Mouse (Mus musculus) adrenal gland, postnatal 25 days (tissue): ENCODE data around the gene Ssx2ip. TPM values are rescaled to one million over a fixed set of nuclear protein-coding genes. Genes with fewer than 3 reads are reported as not detected.

Source experiments
- DNase-seq: peaks from one replicate; pipeline ENCODE4 v3.0.0; 2021; ENCODE audit warnings: mixed read lengths
- long read RNA-seq: library from polyadenylated mRNA; stranded (forward); transcript quantifications from one replicate; pipeline ENCODE4 v2.0.0, GENCODE M21; 2021
- total RNA-seq: library from RNA; stranded (reverse); gene quantifications from 2 replicates; pipeline ENCODE4 v1.2.3, GENCODE M21; 2021

Gene Ssx2ip
- total RNA-seq, result 7.5 and 11.6 TPM in 2 replicates
- long read RNA-seq, transcript Ssx2ip-203 (14 exons, 3,232 nt), result major isoform, 5 of 30 reads
- long read RNA-seq, partial matches to known transcripts, result 1 of 30 reads
- long read RNA-seq, other reads (novel, unspliced or antisense), result 20 of 30 reads

DNA sequence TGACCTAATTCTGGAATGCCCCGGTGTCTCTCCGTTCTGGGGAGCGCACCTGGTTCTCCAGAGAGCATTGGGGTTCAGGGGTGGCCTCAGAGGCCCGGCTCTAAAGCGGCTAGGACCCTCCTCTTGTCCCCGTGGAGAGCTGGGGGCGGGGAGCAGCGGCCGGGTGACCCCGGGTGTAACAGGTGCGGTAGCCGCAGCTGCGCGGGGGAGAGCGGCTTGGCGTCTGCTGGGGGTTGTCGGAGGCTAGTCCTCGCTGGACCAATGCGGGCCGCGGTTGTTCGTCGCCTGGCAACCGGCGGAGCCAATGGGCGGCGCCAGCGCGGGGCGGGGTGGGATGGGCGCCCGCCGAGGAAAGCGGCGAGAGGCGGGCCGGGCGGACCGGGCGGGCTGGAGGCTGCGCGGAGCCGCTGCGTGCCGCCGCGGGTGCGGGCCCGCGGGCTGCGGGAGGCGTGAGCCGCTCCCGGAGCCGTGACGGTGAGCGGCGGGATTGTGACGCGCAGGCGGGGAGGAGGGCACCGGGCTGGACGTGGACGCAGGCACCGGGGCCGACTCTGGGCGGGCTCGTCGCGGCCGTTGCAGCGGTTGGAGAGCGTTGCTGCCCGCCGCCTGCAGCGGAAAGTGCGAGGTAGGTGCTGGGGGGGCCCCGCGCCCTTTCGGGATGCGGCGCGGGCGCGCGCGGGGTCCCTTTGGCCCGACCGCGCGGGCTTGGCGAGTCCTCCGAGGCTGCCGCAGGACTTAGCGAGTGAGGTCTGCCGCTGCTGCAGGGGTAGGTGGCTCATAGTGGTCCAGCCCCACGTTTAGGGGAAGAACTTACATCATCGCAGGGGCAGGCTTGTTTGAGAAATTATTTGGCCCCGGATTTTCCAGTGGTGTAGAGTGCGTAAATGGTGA, at the start of gene Ssx2ip:
TSS of gene Ssx2ip (plus strand) at position 332 of the 891 bp plus-strand sequence.
- peak; percentile 100 for DNase-seq

DNA sequence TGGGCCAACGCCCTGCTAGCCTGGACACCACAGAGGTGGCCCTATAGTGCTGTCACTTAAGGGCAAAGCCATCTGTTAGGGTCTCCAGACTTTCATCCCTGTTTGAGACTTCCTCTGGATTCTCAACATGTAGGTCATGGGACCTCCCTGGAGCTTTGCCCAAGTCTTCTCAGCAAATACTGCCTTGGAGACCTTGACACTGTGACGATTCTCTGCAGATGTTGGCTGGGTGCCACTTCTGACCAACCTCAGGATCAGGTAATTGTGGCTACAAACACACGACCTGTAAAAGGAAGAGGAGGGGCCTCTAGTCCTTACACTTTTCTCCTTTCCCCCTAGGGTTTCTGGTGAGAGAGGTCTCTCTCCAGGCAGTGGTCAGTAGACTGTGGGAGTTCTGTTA, 49.3 kb upstream of the Ssx2ip start:
- DNase-seq, result no peak

DNA sequence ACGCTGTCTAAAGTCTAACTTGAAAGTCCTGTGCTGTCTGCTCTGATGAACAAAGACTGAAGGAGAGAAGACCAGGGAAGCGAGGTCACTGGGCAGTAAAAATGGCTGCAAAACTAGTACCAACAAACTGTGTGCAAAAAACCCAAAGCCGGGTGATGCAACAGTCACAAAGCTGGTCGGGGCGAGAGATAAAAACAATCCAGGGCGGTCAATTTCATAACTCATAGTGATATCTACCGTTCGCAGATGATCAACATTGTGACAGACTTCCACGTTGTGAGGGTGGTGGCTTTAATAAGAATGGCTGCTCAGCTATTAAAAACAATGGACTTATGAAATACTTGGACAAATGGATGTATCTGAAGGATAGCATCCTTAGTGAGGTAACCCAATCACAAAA, 39.0 kb upstream of the Ssx2ip start:
- no peak for DNase-seq

DNA sequence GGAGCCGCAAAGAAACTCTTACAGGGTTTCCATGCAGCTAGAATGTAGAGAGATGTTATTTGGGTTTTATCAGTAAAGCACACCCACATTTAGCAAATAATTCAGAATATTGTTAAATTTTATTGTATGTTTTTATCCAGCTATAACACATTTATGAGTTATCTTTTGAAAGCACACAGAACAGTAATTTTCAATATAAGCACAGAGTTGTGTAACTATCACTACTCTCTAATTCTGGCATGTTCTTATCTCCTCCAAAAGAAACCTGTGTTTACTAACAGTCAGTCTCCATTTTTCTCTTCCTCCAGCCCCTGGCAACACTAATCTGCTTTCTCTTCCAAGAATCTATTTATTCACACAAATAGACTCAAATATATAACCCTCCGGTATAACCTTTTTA, 37.4 kb upstream of the Ssx2ip start:
- DNase-seq, result no peak

DNA sequence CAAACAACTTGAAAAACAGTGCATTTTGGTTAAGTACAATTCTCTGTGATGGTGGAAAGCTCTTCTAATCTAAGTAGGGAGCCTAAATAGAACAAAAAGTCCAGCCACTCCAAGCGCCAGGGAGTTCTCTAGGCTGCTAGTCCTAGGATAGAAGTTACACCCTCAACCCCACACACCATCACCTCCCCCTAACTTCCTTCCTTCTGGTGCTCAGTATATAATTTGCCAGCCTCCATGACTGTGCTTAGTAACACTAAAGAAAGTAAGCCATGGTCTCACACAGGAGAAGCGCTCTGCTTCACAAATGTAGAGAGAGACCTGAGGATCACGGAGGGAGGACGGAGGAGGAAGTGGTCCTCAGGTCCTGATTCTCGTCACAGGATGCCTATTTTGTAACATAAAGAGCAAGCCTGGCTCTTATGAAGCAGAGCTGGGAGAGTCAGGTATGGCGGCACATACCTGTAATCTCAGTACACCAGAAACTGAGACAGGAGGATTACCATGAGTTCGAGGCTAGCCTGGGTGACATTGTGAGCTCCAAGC, 33.8 kb upstream of the Ssx2ip start:
- DNase-seq, result no peak

DNA sequence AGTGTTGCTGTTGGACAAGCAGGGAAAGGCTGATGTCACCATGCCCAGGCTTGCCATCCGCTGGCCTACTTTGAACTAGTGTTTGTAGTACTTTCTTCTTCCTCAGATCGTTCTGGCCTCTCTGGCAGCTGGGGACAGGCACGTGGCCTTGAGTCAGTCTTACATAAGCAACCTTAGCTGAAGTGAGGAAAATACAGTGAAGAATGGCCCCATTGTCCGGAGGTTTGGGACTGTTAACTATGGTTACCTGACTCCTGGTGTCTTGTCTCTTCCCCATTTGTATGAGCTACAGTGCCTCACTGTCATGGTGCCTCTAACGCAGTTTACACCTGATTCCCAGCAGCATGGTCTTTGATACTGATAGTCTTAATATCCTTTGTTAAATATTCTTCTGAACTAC, 33.2 kb upstream of the Ssx2ip start:
- no peak for DNase-seq

DNA sequence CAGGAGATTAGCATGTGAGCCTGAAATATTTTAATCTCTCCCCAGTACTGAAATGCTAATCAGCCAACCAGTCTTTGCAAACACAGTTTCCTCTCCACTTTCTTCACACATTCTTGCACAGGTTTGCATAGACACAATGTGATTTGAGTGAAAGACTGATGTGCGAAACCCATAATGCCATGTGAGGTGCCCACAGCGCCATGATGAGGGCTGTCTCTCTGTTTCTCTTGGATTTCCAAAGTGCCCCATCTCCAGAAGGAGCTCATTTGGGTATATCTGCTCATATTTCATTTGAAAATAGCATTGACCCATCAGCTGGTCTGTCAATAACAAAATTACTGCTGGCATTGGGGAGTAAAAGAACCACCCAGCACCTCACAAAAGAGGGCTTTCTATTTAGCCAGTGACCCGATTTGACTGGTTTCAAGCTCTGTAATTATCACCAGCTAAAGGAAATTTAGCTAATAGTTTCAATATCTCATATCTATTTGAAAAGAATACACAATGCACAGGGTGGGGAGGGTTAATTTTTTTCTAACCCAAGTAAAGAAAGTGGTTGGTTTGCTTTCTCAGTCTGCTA, 29.8 kb upstream of the Ssx2ip start:
- DNase-seq, result no peak

DNA sequence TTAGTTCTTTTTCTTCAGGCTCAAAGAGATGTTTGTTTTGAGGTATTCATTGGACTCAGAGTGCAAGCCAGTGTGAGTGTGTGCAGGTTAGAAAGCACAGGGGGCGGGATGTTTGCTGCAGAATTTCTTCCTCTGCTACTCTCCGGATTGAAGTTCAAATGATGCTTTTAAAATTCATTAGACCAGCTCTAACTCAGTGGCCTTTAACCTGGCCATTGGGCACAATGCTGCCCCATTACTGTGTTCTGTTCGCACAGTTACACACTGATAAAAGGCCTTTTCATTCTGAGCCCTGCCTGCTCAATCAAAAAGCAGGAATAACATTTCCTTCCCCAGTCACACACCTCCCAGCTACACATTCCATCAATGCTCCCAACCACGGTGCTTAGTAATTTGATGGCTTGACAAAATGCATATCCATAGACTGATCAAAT, 29.2 kb upstream of the Ssx2ip start:
- DNase-seq, result no peak

DNA sequence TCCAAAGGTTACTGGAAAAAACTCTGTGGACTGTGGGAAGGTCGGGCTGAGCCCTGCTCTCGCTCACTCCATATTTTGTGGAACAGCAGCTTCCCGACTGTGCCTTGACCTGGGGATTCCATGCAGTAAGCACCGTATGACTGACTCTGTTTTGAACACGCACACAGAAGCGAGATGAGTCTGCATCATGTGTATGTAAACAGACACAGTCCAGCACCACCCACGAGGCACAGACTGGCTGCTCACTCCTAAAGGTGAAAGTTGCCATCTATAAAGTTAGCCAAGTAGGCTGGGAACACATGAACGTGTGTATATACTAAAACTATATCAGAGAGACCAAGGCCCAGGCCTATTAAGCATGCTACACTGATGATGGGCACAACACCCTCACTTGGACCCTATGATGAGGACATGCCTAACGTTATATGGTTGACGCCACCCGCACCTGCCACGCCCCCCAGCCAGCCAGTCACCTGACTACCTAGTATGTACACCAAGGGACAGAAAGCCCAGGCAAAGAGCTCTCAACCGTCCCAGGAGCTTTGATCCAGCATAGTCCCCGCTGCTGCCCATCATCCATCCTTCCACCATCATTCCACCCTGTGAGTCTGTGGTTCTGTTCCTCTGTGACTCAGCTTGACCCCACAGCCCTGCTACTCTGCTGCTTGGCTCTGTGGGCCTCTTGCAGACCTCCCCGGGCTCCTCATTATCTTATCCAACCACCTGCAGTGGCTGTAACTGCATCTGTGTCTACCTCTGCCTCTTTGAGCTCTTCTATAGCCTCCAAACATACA, 27.9 kb upstream of the Ssx2ip start:
- no peak for DNase-seq

DNA sequence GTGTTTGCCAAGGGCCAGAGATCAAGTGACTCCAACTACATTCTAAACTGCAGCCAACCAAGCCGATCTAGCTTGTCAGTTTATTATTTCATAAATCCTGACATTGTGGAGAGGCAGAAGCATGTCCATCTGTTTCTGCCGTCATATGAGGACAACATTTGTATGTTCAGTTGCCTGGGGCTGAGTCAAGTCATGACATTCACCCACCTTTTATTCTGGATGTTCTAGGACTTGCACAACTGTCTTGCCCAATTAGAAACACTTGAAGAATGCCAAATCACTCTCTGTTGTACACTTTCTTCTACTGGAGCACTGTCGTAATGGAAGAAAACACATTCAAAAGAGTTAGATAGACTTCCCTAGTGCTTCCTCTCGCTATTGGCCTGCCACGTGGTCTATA, 27.2 kb upstream of the Ssx2ip start:
- DNase-seq, result no peak

DNA sequence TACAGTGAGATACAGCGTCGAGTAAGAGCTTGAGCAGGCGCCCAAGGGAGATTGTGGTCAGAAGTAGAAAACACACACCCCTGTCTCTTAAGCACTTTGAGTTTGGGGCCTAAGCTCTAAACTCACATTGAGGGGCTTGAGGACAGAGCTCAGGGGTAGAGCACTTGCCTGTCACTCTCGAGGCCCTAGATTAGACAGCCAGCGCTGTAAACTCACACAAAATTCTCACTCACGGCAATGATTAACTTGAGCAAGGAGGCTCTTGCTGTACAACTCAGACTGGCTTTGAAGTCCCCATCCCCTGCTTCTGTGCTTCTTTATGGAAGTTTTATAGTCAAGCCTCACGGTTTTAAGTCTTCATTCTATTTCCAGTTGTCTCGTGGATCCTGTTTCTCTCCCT, 25.7 kb upstream of the Ssx2ip start:
- DNase-seq, result no peak

DNA sequence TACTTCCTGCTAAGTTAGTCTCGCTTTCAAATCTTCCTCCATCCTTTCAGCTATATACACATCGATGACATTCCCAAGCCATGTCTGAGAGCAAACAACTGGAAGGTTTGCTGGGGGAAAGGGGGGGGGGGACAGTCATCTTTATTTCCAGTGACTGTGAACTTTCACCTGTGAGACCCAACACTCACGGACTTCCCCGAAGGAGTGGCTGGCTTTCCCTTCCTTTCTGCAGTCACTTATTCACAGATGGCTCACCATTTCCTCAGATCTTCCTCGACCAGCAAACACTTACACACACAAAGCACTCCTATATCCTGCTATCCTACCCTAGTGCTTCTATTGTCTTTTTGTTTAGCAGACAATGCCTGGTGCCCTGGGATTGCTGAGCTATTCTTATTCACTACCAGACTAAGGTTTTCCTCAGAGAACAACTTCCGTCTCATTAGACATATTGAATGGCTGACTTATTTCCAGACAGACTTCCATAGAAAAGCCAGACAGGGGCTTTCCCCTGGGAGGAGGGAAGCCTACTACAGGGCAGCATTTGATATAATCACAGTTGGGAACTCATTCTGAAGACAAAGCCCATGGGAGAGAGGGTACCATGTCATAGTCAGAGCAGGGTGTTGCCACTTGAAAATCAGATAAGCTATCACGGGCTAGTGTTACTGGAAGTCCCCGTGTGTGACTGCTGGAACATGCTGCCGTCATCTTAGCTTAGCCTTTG, 24.5 kb upstream of the Ssx2ip start:
- DNase-seq, result no peak

DNA sequence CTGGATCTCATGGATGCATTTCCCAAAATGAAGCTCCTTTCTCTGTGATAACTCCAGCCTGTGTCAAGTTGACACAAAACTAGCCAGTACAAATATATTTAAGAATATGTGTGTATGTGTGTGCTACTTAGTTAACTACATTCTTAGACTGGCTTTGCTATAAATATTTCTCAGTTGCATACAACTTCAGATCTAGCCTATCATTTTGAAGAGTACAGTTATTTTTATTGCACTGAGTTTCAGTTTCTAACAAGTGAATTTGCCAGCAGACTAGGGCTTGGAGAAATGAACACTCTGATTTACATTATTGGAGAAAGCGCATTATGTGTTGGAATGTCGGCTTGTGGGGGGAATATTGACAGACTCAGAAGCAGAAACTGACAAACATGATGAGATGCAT, 23.6 kb upstream of the Ssx2ip start:
- no peak for DNase-seq

DNA sequence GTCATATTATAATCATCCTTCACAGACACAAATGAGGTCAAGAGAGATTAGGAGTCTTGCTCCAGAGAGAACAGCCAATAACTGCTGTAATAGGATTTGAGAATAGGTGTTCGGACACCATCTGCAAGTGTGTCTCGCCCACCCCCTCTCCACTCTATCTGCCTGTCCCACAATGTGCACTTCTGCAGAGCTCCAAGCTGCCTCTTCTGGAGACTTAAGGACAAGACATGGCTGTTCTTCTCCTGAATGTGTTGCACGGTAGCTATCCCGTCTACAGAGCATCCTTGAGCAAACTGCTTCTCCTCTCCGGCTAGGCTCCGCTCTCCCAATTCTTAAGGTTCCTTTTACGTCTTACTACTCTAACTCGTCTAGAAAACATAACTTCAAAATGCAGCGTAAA, 23.0 kb upstream of the Ssx2ip start:
- DNase-seq, result no peak

DNA sequence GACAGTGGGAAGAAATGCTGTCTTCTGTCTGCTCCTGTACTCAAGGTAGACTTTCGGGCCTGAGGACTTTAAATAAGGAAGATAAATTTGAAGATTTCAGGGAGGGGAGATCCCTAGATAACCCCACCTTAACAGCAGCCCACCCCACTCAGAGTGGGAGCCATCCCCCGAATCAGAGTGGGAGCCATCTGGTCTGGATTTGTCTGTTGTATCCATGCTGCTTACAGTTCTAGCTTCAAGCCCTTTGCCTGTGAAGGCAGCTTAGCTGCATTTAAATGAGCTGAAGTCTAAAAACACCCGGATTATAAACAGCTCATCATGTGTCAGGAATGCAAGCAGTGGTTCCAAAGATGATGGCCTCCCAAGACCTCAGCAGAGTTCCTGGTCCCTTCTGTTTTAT, 17.6 kb upstream of the Ssx2ip start:
- DNase-seq, result no peak

DNA sequence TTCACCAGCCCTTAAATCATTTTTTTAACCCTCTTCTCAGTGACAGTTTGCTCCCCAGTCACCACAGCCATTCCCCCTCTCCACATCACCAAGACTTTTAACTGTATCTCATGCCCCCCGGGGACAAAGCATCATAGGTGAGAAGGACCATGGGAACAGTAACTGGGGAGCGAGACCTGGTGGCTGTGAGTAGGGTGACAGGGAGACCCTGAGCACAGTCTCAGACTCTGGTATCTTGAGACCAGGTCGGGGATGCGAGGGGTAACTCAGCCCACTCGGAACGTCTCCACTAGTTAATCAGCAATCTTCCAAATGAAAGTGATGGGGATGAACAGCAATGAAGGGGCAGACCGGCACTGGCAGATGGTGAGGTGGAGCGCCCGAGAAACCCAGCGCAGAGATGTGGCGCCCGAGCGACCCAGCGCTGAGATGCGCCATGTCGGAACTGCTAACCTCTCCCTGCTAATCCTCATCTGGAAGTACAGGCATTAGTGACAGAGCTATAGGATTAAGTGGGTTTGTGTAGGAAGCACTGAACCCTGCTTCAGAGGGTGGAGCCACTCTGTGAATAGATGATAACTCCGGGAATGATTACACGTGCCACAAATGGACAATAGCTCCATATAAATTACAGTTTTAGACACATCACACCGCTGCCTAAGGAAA, 11.7 kb upstream of the Ssx2ip start:
- no peak for DNase-seq

DNA sequence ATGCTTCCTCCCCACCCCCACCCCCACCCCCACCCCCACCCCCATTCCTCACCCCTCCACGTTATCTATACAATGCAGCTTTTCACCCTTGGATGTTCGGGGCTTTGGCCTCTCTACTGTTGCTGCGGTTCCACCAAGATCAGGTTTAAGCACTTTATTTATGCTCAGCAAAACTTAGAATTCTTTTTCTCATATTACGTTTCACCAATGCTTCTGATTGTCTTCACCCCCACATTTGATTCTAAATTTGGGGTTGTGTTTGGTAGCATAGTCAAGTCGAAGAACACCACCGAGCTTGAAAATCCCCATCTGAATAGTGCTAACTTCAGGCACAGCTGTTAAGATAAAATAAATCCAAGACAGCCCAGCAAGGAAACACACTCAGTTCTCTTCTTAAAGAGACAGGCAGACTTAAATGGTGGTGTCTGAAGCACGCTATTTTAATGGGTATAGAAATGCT, 10.8 kb upstream of the Ssx2ip start:
- DNase-seq, result no peak

DNA sequence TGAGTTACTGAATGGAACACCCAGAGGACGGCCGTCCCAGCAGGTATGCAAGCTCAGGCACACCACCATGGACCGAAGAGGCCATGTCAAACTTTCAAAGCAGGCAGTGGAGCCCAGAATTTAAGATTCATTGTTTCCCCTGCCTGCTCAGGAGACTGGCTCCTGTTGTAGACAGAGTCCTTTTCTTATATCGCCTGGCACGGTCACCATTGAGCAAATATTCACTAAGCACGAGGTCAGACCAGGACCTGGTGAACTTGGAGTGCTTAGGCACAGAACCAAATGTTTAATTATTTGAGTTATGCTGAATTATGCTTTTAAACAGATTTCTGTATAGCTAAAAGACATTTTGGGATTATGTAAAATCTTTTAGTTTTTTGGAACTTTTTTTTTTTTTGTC, 8.2 kb upstream of the Ssx2ip start:
- DNase-seq, result no peak

DNA sequence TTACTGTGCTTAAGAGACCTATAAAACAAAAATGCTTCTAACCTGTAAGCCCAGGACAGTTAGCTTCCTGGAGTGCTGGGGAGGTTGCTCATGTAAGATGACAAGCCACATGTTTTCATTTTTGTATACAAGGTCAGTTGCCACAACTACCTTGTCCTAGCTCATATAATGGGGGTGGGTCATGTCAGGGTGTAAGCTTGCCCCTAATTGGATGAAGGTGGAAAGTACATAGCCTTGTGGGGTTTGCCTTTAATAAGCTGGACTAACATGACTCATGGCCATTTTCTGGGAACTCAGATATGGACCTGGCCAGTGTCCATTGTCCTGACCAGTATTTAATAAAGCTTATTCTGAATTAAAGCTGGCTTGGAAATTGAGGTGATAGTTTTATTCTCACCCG, 7.5 kb upstream of the Ssx2ip start:
- no peak for DNase-seq

DNA sequence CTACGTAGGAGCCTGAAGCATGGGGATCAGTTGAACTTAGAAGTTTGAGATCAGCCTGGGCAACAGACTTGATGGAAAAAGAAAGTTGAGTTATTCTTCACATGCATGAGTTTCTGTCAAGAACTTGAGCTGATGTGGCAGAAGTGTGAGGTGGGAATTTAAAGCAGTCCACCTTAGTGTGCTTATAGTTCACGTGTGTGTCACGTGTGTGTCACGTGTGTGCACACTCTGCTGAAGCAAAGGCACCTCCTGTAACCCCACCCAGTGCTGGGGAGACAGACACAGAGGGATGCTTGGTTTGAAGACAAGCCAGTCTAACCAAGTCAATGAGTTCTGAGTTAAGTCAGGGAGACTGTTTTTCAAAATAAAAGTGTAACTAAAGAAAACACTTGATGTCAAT, 6.6 kb upstream of the Ssx2ip start:
- DNase-seq, result no peak

DNA sequence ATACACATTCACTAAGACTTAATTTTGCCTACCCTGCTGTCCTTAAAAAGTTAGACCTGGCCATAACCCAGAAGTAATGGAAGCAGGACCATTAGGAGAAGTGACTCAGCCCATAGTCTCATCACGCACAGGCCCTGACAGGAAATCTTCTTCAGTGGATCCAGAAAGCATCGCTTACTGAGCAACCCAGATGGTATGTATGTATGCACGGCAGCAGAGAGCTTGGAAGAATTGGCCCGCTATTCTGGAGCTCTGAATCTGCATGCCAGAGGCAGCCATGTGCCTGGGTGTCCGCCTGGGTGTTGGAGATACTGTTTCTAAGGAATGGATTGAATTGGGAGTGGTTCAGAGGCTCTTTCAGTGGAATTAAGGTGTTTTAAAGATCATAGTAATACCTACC, 5.2 kb upstream of the Ssx2ip start:
- no peak for DNase-seq
